Mouse (Mus musculus): ENCODE measurements at regions not wholly inside any gene's neighbourhood (a gene's known extent, or its start where the extent isn't known, plus 50 kb on each side); places are given as distances from the start of the nearest gene placed in this dataset.

DNA sequence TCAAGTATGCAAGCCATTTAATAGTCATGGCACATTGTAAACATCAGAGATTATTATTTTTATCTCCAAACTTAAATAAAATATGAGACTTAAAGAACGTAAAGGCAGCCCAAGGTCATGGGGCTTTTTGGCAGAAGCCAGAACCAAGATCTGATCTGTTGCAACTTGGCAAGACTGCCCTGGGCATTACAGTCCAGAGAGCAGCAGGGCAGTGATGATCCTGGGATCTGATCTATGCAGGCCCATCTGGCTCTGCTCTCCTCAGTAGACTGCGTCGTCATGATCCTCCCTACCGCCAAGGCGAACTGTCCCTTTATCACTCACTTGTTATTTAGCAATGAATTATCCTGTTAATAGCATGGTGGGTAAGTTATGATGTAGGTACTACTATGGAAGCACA is 372.0 kb downstream of the Cdh11 start:
- DNase-seq: peak; percentile 6

DNA sequence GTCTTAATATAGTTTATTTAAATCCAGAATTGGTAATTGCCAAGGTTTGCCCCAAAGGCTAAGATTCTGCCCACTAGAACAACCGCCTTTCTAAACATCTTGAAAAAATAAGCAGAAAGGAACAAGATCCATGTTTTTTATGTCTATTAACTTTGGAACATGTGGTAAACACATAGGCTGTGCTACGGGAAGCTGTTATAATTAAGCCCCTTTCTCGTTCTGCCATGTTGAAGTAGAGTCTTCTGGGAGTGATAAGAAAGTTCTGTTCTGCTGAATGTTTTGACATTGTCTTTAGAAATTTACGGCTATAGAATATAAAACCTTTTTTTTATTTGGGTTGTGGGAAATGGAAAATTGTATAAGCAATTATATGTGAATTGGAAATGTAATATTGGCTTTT is 397.9 kb downstream of the Cdh11 start:
- no peak for DNase-seq

DNA sequence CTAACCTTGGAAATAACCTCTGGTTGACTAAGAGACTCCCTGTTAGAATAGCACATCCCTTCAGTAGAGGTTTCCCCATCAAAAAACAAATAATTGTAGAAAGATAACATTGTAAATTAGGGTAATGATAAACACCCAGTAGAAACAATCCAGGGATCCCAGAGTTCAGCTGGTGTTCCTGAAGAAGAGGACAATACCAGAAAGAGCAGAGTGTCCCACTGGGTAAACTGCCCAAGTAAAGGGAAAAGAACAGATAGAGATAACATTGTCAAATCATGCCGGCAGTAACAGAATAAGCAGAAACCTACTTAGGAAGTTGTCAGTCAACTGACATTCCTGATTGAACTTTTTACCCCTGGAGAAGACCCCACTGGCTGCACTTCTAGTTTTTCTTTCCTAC is 440.1 kb downstream of the Cdh11 start:
- no peak for DNase-seq

DNA sequence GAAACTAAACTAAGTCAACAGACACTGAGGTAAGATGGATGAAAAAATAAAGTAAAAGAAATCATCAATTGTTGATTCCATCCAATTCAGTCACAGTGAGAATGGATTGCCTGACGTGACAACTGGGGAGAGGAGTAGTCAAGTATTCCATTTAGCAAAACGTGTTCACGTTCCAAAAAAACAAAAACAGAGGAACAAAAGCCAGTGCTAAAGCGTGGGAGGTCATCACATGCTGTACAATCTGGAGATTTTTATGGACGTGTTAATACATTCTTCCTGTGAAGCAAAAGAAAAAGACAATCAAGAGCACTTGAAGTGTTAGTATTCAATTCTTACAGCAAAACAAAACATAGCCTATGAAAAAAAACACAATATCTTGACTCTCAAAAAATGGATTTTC is 452.9 kb downstream of the Cdh11 start:
- no peak for DNase-seq

DNA sequence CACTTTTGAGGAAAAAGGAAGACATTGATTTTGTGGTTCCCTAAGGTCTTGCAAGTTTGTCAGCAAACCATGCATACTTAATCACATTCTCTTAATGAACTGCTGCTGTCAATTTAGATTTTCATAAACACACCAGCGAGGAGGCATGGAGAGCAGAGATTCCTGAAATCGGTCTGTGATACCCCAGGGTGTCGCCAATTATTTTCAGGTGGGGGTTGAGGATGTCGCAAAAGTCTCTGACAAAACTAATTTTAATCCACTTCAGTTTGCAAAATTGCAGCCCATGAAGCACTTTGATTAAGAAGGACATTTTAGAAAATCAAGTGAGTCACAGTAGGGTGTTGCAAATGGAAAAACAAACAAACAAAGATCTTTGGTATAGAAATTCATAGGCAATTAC is 454.3 kb downstream of the Cdh11 start:
- DNase-seq: no peak

DNA sequence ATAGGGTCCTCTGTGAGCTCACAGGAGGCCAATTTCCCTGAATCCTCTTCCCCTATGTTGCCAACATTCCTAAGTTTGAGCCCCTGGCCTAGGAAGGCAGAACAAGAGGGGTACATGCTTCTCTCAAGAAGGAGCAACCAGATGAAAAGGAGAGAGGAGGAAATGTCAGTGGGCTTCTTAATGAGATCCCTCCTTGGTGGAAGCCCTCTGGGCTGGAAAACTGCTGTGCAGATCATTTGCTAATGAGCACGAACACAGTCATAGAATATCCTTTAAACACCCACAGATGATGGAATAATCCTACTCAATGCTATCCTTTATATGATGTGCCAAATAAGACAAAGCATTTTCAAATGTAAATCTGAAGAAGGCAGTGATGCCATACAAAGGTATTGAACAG is 455.5 kb downstream of the Cdh11 start:
- DNase-seq: no peak
